Mouse (Mus musculus) E14TG2a.4 (cell line): Measurements from ENCODE around the gene Ids.
"Not testable (repeated sequence)": the region's sequence is repeated elsewhere in the genome, so short reads cannot be mapped to it uniquely, and the experiment has no call there.

Source experiments
- CTCF ChIP-seq: conservative IDR thresholded peaks from 2 replicates; pipeline ENCODE4 v1.5.1; 2014; ENCODE audit warnings: low read length
- NANOG ChIP-seq: IDR thresholded peaks from 2 replicates; pipeline ENCODE4 v1.6.1; 2014; ENCODE audit warnings: borderline replicate concordance, low read length, mixed read lengths
- POU5F1 ChIP-seq: IDR thresholded peaks from 2 replicates; pipeline ENCODE4 v1.6.1; 2014; ENCODE audit warnings: low read length, borderline replicate concordance

- not testable (repeated sequence) for TF ChIP-seq CTCF, POU5F1, NANOG
Observed at GRCm38 (mm10) chrX:70369758-70370157, 4.9 kb upstream of the Ids start.
